Mouse (Mus musculus) heart, postnatal 25 days (tissue): ENCODE data around the gene Zfx. TPM values are rescaled to one million over a fixed set of nuclear protein-coding genes. Genes with fewer than 3 reads are reported as not detected.

ENCODE experiments used
- DNase-seq: peaks from one replicate; pipeline ENCODE4 v3.0.0; 2022; ENCODE audit warnings: low spot score
- intact Hi-C: fragments of 180-260 bp; cut with DNase I; formaldehyde crosslinking; loops from one replicate; pipeline ENCODE4 v1.15.1; 2025
- total RNA-seq, 2 experiments: library from RNA; stranded (reverse); gene quantifications; 2 replicates each; pipeline ENCODE4 v1.2.3; 2021

Gene Zfx
- total RNA-seq, 2 experiments from 2014 or later: 21.5 to 25.9 TPM

GRCm38 (mm10) chrX:94100561-94100960 lies 22.9 kb downstream of the Zfx start:
- intact Hi-C loops: no loop called here
- no peak for DNase-seq

DNA sequence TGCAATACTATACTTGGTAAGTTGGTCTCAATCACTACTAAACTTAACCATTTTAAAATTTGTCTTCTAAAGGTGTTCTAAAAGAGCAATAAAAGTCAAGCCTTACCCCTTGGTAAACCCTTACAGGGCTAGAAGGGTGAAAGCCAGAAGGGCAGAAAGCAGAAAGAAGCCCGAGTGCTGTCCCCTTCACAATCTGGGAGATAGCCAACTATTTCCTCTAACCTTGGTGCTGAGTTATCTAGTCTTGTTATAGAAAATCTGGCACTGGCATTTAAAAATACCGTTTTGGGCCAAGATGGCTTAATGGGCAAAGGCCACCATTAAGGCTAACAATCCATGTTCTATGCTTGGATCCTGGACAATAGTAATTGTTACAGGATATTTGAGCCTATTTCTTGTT lies 32.5 kb downstream of the Zfx start:
- intact Hi-C loops: no loop called here
- no peak for DNase-seq

- DNase-seq: peak; percentile 9
- intact Hi-C loops: no loop called here
Measured at GRCm38 (mm10) chrX:94061246-94061645, 62.3 kb downstream of the Zfx start.

GRCm38 (mm10) chrX:94060751-94061150 lies 62.8 kb downstream of the Zfx start:
- intact Hi-C loops: no loop called here
- no peak for DNase-seq

DNA sequence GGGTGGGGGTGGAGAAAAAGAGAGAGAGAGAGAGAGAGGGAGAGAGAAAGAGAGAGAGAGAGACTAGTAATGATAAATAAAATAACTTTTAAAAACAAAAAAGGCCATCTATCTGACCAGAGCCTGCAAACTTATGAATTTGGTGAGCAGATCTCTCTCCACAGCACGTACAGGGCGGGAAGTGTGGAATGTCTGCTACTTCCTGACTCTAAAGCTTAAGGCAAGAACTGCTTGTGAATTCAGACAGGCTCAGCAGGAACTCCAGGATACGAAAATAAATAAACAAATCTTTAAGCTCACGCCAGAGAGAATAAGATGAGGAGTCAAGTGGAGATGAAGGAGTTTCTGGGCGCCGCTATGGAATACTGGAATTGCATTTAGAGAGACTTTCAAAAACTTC lies 64.8 kb downstream of the Zfx start:
- intact Hi-C loops: no loop called here
- DNase-seq: no peak

DNA sequence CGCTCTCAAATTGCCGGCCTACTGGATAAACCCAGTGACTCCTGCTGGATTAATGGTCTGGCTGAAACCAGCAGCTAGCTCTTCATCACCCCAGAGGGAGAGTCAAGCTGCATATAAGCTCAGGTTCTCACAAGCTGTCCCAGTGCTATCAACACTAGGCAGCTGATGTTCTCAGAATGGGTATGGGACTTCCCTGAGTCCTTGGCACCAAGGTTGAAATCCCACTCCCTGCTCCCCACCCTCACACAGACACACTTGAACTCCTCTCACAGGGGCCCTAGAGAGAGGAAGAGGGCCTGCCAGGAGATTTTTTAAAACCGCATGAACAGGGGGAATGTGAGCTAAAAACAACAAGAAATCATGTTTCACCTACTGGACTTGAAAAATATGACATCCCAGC lies 74.5 kb downstream of the Zfx start:
- DNase-seq: no peak
- intact Hi-C loops: loop anchor here (5.0 kb wide), 1 partner anchor 73 kb away; the partner anchor contains the start of gene Zfx

GRCm38 (mm10) chrX:94048048-94048447 lies 75.5 kb downstream of the Zfx start:
- no peak for DNase-seq
- intact Hi-C loops: loop anchor here (5.0 kb wide), 1 partner anchor 74 kb away; the partner anchor contains the start of gene Zfx

GRCm38 (mm10) chrX:94047381-94047780 lies 76.1 kb downstream of the Zfx start:
- DNase-seq: no peak

GRCm38 (mm10) chrX:94032937-94033336 lies 90.6 kb downstream of the Zfx start:
- intact Hi-C loops: loop anchor here (10.0 kb wide), 1 partner anchor 238 kb away; no protein-coding TSS in a partner anchor
- no peak for DNase-seq

More at GRCm38 (mm10) chrX:94047381-94047780, 76.1 kb downstream of the Zfx start:
- intact Hi-C loops: loop anchor here (5.0 kb wide), 1 partner anchor 75 kb away; the partner anchor contains the start of gene Zfx

- intact Hi-C loops: loop anchor here (2.0 to 10.0 kb wide), 2 partner anchors 73 to 235 kb away; no protein-coding TSS in a partner anchor
- no peak for DNase-seq
Measured at GRCm38 (mm10) chrX:94030081-94030480, 93.4 kb downstream of the Zfx start.

Other genes starting within 250 kb of the Zfx start
- gene AU015836, start 155.0 kb downstream of the Zfx start, total RNA-seq: not detected
- 100 to 1,000 TPM in 1 of 2 experiments, 10 to 100 TPM in 1; 90.8 to 166 TPM for gene Eif2s3x, start 89.2 kb upstream of the Zfx start, total RNA-seq
- gene Klhl15, start 110.9 kb upstream of the Zfx start, total RNA-seq: 1 to 10 TPM; 6.5 to 8.0 TPM
- gene Fam90a1b, start 243.1 kb upstream of the Zfx start, total RNA-seq: not detected
- 100 to 1,000 TPM; 207 to 242 TPM for gene Apoo, start 243.4 kb upstream of the Zfx start, total RNA-seq